Mouse (Mus musculus): ENCODE measurements at regions not wholly inside any gene's neighbourhood (a gene's known extent, or its start where the extent isn't known, plus 50 kb on each side); places are given as distances from the start of the nearest gene placed in this dataset.

GRCm38 (mm10) chr12:35863141-35863540, 62.3 kb upstream of the Agr3 start:
- no peak for DNase-seq (ENCODE audit: low read depth, low spot score)
- WGBS: 84% methylated on average over 1 of the region's 1 CpGs

GRCm38 (mm10) chr12:35853159-35853558, 72.3 kb upstream of the Agr3 start:
- DNase-seq (ENCODE audit: low read depth, low spot score): no peak
- WGBS: 70% methylated on average over 4 of the region's 4 CpGs

- WGBS: 55% methylated on average over 5 of the region's 5 CpGs
- no peak for DNase-seq (ENCODE audit: low read depth, low spot score)
These were observed 78.4 kb upstream of the Agr3 start for GRCm38 (mm10) chr12:35846905-35847610.

GRCm38 (mm10) chr12:35836946-35837345, 88.5 kb upstream of the Agr3 start:
- no peak for DNase-seq (ENCODE audit: low read depth, low spot score)

DNA sequence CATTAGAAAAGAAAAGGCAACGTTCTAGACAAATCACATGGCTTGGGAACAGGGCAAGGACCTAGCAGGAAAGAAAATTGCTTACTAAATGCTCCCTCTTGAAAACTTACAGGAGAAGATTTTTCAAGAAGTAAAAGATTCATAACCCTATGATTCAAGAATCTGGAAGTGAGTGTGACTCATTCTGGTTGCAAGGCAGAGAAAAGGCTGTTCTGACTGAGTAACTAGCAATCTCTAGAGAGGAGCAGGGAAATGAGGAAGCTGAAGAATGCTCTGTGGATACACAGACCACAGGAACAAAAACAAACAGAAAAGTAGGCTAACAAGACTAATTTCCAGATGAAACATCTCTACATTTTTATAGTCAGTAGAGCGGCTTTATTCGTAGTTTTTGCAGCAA, 92.1 kb upstream of the Agr3 start:
- no peak for DNase-seq (ENCODE audit: low read depth, low spot score)

GRCm38 (mm10) chr12:35831922-35832512, 93.4 kb upstream of the Agr3 start:
- 89% methylated on average over 2 of the region's 2 CpGs for WGBS

More for the DNA sequence above, 92.1 kb upstream of the Agr3 start:
- 52% methylated on average over 3 of the region's 3 CpGs for WGBS

DNA sequence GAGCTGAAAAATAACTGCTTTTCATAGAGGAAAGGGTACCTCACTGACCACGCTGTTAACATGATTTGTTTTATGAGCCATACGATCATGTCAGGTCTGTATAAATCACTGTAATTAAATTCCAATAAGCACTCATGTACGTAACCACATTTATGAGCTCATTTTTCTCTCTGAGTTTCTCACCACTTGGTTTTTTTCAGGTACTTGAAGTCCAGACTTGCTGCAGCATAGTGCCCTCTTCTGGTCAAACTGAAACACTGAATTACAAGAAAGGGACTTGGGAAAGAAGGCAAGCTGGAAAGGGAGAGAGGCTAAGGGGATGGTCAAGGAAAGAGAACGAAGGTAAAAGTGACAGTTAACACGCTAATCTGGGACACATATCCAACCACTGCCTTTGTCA, 94.2 kb upstream of the Agr3 start:
- 4% methylated on average over 5 of the region's 5 CpGs for WGBS
- peak; percentile 47 for DNase-seq (ENCODE audit: low read depth, low spot score)

More at GRCm38 (mm10) chr12:35831922-35832512, 93.4 kb upstream of the Agr3 start:
- DNase-seq (ENCODE audit: low read depth, low spot score): no peak

- WGBS: 37% methylated on average over 2 of the region's 2 CpGs
- DNase-seq (ENCODE audit: low read depth, low spot score): no peak
These were observed 97.6 kb upstream of the Agr3 start for GRCm38 (mm10) chr12:35827797-35828196.

DNA sequence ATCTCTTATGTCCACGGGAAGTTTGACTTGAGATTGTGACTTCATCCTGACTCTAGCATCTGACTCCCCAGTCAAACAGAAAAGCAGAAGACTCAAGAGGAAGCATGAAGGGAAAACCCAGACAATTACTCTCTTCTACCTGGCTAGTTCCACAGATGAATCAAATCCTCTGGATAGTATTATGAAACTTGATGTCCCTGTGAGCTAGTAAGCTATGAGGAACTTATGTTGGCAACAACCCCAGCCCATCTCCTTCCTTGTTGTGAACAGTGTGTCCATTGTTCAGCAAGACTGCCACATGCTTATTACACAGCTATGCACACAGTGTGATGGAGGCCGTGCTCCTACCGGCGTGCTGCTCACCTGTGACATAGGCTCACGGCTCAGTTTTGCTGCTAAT, 98.4 kb upstream of the Agr3 start:
- DNase-seq (ENCODE audit: low read depth, low spot score): no peak
- 34% methylated on average over 5 of the region's 5 CpGs for WGBS

- peak; percentile 51 for DNase-seq (ENCODE audit: low read depth, low spot score)
- 12% methylated on average over 5 of the region's 5 CpGs for WGBS
These were observed 100.8 kb upstream of the Agr3 start for GRCm38 (mm10) chr12:35824587-35824987.

GRCm38 (mm10) chr12:35799261-35799660, 126.2 kb upstream of the Agr3 start:
- no peak for DNase-seq (ENCODE audit: low read depth, low spot score)
- 81% methylated on average over 2 of the region's 2 CpGs for WGBS

DNA sequence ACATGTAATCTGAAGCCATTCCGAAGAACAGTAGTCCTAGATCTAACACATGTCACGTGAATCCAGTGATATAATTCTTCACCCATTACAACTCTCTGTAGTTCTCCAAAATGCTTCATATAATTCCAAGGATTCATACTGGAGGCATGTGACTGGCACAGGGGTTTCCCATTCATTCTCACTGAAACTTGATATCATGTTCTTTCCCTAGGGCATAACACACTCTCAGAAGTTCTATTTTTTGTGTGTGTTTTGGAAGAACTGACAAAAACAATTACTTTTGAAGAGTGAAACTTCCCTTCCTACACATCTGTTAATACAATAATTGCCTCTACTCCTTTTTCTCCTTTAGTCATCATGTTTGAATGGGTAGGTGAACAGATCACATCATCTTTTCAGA, 150.0 kb upstream of the Agr3 start:
- no peak for DNase-seq (ENCODE audit: low read depth, low spot score)
- 94% methylated on average over 2 of the region's 2 CpGs for WGBS

- no peak for DNase-seq (ENCODE audit: low read depth, low spot score)
- WGBS: 57% methylated on average over 5 of the region's 5 CpGs
These were observed 154.9 kb upstream of the Agr3 start for GRCm38 (mm10) chr12:35770387-35771024.

- 92% methylated on average over 1 of the region's 1 CpGs for WGBS
- DNase-seq (ENCODE audit: low read depth, low spot score): no peak
These were observed 166.5 kb upstream of the Agr3 start for GRCm38 (mm10) chr12:35758916-35759315.

GRCm38 (mm10) chr12:35755159-35755558, 170.3 kb upstream of the Agr3 start:
- DNase-seq (ENCODE audit: low read depth, low spot score): no peak
- 76% methylated on average over 4 of the region's 4 CpGs for WGBS

DNA sequence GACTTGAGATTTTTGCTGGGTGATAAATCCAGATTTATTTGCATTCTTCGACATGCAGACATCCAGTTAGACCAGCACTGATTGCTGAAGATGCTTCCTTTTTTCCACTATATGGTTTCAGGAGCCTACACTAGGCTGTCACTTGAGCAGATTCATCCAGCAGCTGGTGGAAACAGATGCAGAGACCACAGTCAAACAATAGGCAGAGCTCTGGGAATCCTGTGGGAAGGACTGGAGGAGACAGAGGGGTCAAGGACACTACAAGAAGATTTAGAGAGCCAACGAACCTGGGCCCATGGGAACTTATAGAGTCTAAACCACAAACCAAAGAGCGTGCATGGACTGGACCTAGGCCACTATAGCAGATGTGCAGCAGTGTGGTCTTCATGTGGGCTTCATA, 177.4 kb upstream of the Agr3 start:
- no peak for DNase-seq (ENCODE audit: low read depth, low spot score)
- 70% methylated on average over 3 of the region's 3 CpGs for WGBS

GRCm38 (mm10) chr12:35746691-35747299, 178.6 kb upstream of the Agr3 start:
- WGBS: 52% methylated on average over 3 of the region's 3 CpGs
- no peak for DNase-seq (ENCODE audit: low read depth, low spot score)

GRCm38 (mm10) chr12:35742729-35743128, 182.7 kb upstream of the Agr3 start:
- whole genome bisulfite sequencing: 11% methylated on average over 1 of the region's 1 CpGs
- no peak for DNase-seq (ENCODE audit: low read depth, low spot score)

DNA sequence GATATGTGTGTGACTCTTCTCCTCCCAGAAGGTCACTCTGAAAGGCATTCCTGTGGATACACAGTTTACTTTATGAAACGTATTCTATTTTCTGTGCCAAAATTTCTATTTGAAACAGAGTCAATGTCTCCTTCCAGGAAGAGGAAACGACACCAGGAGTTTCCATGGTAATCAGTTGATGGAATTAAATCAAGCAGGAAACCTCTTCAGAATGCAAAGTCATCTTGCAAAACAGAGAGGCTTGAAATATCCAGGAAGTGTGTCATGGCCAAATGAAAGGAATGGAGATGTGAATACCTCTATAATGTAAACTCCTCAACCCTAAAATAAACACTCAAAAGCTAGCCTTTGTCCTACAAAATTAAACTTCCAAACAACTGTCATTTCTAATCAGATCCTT, 189.0 kb upstream of the Agr3 start:
- WGBS: 18% methylated on average over 2 of the region's 2 CpGs
- DNase-seq (ENCODE audit: low read depth, low spot score): no peak

DNA sequence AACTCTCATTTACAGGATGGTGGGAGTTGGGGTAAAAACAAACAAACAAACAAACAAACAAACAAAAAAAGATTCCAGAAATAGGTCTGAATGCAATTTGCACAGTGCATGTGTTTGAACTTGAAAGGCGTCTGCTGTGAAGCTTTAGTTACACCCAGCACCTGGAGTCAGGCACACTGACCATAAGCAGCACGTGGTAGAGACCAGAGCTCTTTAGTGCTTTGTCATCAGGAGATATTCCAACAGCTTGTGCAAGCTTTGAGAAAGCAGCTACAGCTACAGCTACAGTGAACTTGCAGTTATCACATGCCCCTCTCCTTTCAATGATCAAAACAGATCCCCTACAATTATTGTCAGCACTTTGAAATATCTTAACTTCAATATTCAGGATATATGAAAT, 190.4 kb upstream of the Agr3 start:
- 52% methylated on average over 2 of the region's 2 CpGs for WGBS
- DNase-seq (ENCODE audit: low read depth, low spot score): no peak

DNA sequence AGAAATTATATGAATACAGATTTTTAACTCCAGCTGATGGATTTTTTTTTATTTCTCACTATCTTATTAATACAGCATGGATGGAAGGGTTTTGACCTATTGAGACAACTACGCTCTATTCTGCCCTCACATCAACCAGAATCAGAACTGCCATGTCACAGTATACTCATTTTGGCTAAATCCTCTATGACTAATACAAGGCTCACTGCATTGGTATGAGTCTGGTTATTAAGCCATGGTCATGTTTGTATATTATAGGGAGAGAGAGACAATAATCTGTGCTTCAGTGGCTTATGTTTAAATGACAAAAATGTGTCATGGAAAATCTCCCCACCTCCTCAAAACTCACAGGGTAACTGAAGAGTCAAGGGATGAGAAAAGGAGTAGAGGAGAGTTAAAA, 191.0 kb upstream of the Agr3 start:
- 87% methylated on average over 1 of the region's 1 CpGs for WGBS
- DNase-seq (ENCODE audit: low read depth, low spot score): no peak

All from large intestine, adult 2 months (tissue).